Mouse (Mus musculus): ENCODE results near the gene AA792892.
"Not testable (repeated sequence)": the region's sequence is repeated elsewhere in the genome, so short reads cannot be mapped to it uniquely, and the experiment has no call there.

The AA792892 gene

GRCm38 (mm10) chr5:94339449-94339848 is at the start of gene AA792892:
Gene AA792892, plus strand, starts transcription at chr5:94339749.
- not testable (repeated sequence) for DNase-seq (ENCODE audit: low read depth, low spot score)

- DNase-seq (ENCODE audit: low read depth, low spot score): not testable (repeated sequence)
Measured at GRCm38 (mm10) chr5:94306696-94307095, 32.9 kb upstream of the AA792892 start, which contains the start of gene A430089I19Rik. Gene A430089I19Rik, minus strand, starts transcription at chr5:94306796.

GRCm38 (mm10) chr5:94314135-94314534 is 25.4 kb upstream of the AA792892 start, which contains the start of gene Gm6502:
Gene Gm6502, plus strand, starts transcription at chr5:94314435.
- not testable (repeated sequence) for DNase-seq (ENCODE audit: low read depth, low spot score)
